15 mouse cellular contexts compared by ENCODE assay signal in genomic region chr1:168324306-168325085, GRCm38 (mm10).
DNase-seq lines count a peak whose midpoint lies in the region; ATAC-seq and TF ChIP-seq lines count a peak whose summit lies in the region.
"Had no signal": no experiment of that assay in that cellular context is flagged by ENCODE, and none has a peak within 500 bp of the region (broad histone marks: within the 10 kb centered on the region; RNA-seq: fewer than 3 reads in every experiment).

No protein-coding gene starts in this region.

- no peak overlapping the region for H3K4me2 ChIP-seq in forebrain, embryonic 14.5 days (ENCODE audit: low read length)
- no peak overlapping the region for H3K4me2 ChIP-seq in forebrain, embryonic 15.5 days (replicated peaks)
- no peak overlapping the region for H3K4me2 ChIP-seq in liver, embryonic 13.5 days
- no peak overlapping the region; the same call in 1 of the 2 replicates for H3K4me2 ChIP-seq in liver, embryonic 11.5 days
- H3K4me2 ChIP-seq in hindbrain, embryonic 16.5 days (ENCODE audit: low read length), result no peak overlapping the region
- no peak overlapping the region for H3K4me2 ChIP-seq in midbrain, postnatal 0 days (ENCODE audit: low read depth, low read length, poor library complexity, severe bottlenecking)

- no peaks in the 10 kb centered on the region for H3K27me3 ChIP-seq in forebrain, embryonic 14.5 days (replicated peaks; ENCODE audit: control insufficient read depth, insufficient read depth, low read length)
- no peaks in the 10 kb centered on the region for H3K27me3 ChIP-seq in forebrain, embryonic 15.5 days
- H3K27me3 ChIP-seq in liver, embryonic 13.5 days, result 0 out of 2 replicates have a peak, but pooled peaks cover 7% of the 10 kb centered on the region
- H3K27me3 ChIP-seq in liver, embryonic 11.5 days (replicated peaks; ENCODE audit: control insufficient read depth, insufficient read depth, low read length), result no peaks in the 10 kb centered on the region
- no peaks in the 10 kb centered on the region for H3K27me3 ChIP-seq in hindbrain, embryonic 16.5 days (replicated peaks; ENCODE audit: control insufficient read depth, insufficient read depth, low read length)
- no peaks in the 10 kb centered on the region for H3K27me3 ChIP-seq in midbrain, postnatal 0 days (ENCODE audit: insufficient read depth, low read length)

- ATAC-seq in forebrain, embryonic 14.5 days, result no peak
- no peak for ATAC-seq in forebrain, embryonic 15.5 days (replicated peaks)
- ATAC-seq in liver, embryonic 13.5 days (ENCODE audit: low read depth), result no peak
- ATAC-seq in liver, embryonic 11.5 days (replicated peaks; ENCODE audit: low FRiP score), result no peak
- no peak for ATAC-seq in hindbrain, embryonic 16.5 days
- no peak for ATAC-seq in midbrain, postnatal 0 days (ENCODE audit: low FRiP score)
- ATAC-seq: activated CD4-positive, CD25-positive, alpha-beta regulatory T cell, adult 4 months; intestine, postnatal 0 days had no signal

- no peak overlapping the region; the same call in 1 of the 2 replicates for H3K27ac ChIP-seq in forebrain, embryonic 14.5 days (ENCODE audit: low read depth, low read length)
- no peak overlapping the region for H3K27ac ChIP-seq in forebrain, embryonic 15.5 days (replicated peaks)
- H3K27ac ChIP-seq in liver, embryonic 13.5 days, result peak overlapping the region; percentile 27; the same call in 1 of the 2 replicates
- no peak overlapping the region for H3K27ac ChIP-seq in liver, embryonic 11.5 days (ENCODE audit: low read depth, low read length)
- peak overlapping the region; percentile 32; the same call in 1 of the 2 replicates for H3K27ac ChIP-seq in hindbrain, embryonic 16.5 days (ENCODE audit: low read depth, low read length)
- peak overlapping the region; percentile 47; the same call in 1 of the 2 replicates for H3K27ac ChIP-seq in midbrain, postnatal 0 days (ENCODE audit: low read depth, low read length)
- H3K27ac ChIP-seq: stomach, postnatal 0 days had no signal

- no peak overlapping the region for H3K4me3 ChIP-seq in forebrain, embryonic 14.5 days (ENCODE audit: low read depth, low read length)
- no peak overlapping the region for H3K4me3 ChIP-seq in forebrain, embryonic 15.5 days
- H3K4me3 ChIP-seq in liver, embryonic 13.5 days (replicated peaks), result no peak overlapping the region
- no peak overlapping the region for H3K4me3 ChIP-seq in liver, embryonic 11.5 days (ENCODE audit: low read depth, low read length)
- H3K4me3 ChIP-seq in hindbrain, embryonic 16.5 days (ENCODE audit: low read length), result no peak overlapping the region
- H3K4me3 ChIP-seq in midbrain, postnatal 0 days (ENCODE audit: low read depth, low read length), result no peak overlapping the region

- DNase-seq in forebrain, embryonic 14.5 days (ENCODE audit: low spot score), result no peak
- DNase-seq in liver, embryonic 13.5 days, result no peak
- DNase-seq in liver, embryonic 11.5 days (ENCODE audit: low spot score), result no peak
- no peak for DNase-seq in midbrain, postnatal 0 days (ENCODE audit: low spot score)
- DNase-seq in adrenal gland, adult 2 months, result no peak
- DNase-seq: cerebellum, postnatal 14 days; gastrocnemius, postnatal 10 days; heart, postnatal 4 days; kidney, postnatal 25 days; thymus, postnatal 25 days had no signal

- H3K36me3 ChIP-seq in forebrain, embryonic 14.5 days (ENCODE audit: control insufficient read depth, insufficient read depth, low read length), result no peaks in the 10 kb centered on the region
- H3K36me3 ChIP-seq in forebrain, embryonic 15.5 days, result no peaks in the 10 kb centered on the region
- no peaks in the 10 kb centered on the region for H3K36me3 ChIP-seq in liver, embryonic 13.5 days
- no peaks in the 10 kb centered on the region for H3K36me3 ChIP-seq in liver, embryonic 11.5 days (ENCODE audit: control insufficient read depth, insufficient read depth, low read length)
- no peaks in the 10 kb centered on the region for H3K36me3 ChIP-seq in hindbrain, embryonic 16.5 days (ENCODE audit: control insufficient read depth, insufficient read depth, low read length)
- no peaks in the 10 kb centered on the region for H3K36me3 ChIP-seq in midbrain, postnatal 0 days (ENCODE audit: insufficient read depth, low read length)

- WGBS in forebrain, embryonic 14.5 days, result 38% methylated on average over 7 of the region's 7 CpGs
- WGBS in forebrain, embryonic 15.5 days, result 29% methylated on average over 7 of the region's 7 CpGs
- 57% methylated on average over 7 of the region's 7 CpGs for WGBS in liver, embryonic 13.5 days (ENCODE audit: insufficient replicate concordance)
- WGBS in liver, embryonic 11.5 days, result 60% methylated on average over 7 of the region's 7 CpGs
- 47% methylated on average over 7 of the region's 7 CpGs for WGBS in hindbrain, embryonic 16.5 days
- 33% methylated on average over 7 of the region's 7 CpGs for WGBS in midbrain, postnatal 0 days

- H3K9me3 ChIP-seq in forebrain, embryonic 14.5 days (replicated peaks; ENCODE audit: control insufficient read depth, low read length), result no peaks in the 10 kb centered on the region
- no peaks in the 10 kb centered on the region for H3K9me3 ChIP-seq in forebrain, embryonic 15.5 days
- no peaks in the 10 kb centered on the region for H3K9me3 ChIP-seq in liver, embryonic 13.5 days (replicated peaks)
- H3K9me3 ChIP-seq in liver, embryonic 11.5 days (ENCODE audit: control insufficient read depth, low read length), result no peaks in the 10 kb centered on the region
- H3K9me3 ChIP-seq in hindbrain, embryonic 16.5 days (ENCODE audit: control insufficient read depth, low read length), result no peaks in the 10 kb centered on the region
- no peaks in the 10 kb centered on the region for H3K9me3 ChIP-seq in midbrain, postnatal 0 days (ENCODE audit: low read length)

- H3K9ac ChIP-seq in forebrain, embryonic 14.5 days (ENCODE audit: low read length), result peak overlapping the region; percentile 13; the same call in 1 of the 2 replicates
- H3K9ac ChIP-seq in forebrain, embryonic 15.5 days (replicated peaks), result no peak overlapping the region
- no peak overlapping the region for H3K9ac ChIP-seq in liver, embryonic 13.5 days
- H3K9ac ChIP-seq in liver, embryonic 11.5 days (ENCODE audit: low read depth, low read length), result no peak overlapping the region
- H3K9ac ChIP-seq in hindbrain, embryonic 16.5 days (ENCODE audit: low read depth, low read length), result no peak overlapping the region
- no peak overlapping the region for H3K9ac ChIP-seq in midbrain, postnatal 0 days (replicated peaks; ENCODE audit: low read length, poor library complexity, severe bottlenecking)

- no peak for TF ChIP-seq CTCF in midbrain, postnatal 0 days (IDR thresholded peaks at IDR 0.05)

- peaks cover 62% of the 10 kb centered on the region for H3K4me1 ChIP-seq in forebrain, embryonic 14.5 days (ENCODE audit: control insufficient read depth, insufficient read depth, low read length)
- H3K4me1 ChIP-seq in forebrain, embryonic 15.5 days, result peaks cover 74% of the 10 kb centered on the region
- H3K4me1 ChIP-seq in liver, embryonic 13.5 days (replicated peaks), result peaks cover 52% of the 10 kb centered on the region
- peaks cover 25% of the 10 kb centered on the region for H3K4me1 ChIP-seq in liver, embryonic 11.5 days (replicated peaks; ENCODE audit: control insufficient read depth, insufficient read depth, low read length)
- peaks cover 38% of the 10 kb centered on the region for H3K4me1 ChIP-seq in hindbrain, embryonic 16.5 days (ENCODE audit: control insufficient read depth, insufficient read depth, low read depth, low read length)
- H3K4me1 ChIP-seq in midbrain, postnatal 0 days (ENCODE audit: insufficient read depth, low read length), result peaks cover 30% of the 10 kb centered on the region; the same call in 1 of the 2 replicates

Comparison
In these comparisons a context has a peak if more than half of its experiments do, and no peak if none do; other contexts are left out.
1. H3K27ac ChIP-seq: peak in liver, embryonic 13.5 days (single experiment), hindbrain, embryonic 16.5 days (single experiment) and midbrain, postnatal 0 days (single experiment); none in forebrain, embryonic 14.5 days (single experiment), forebrain, embryonic 15.5 days (single experiment) and liver, embryonic 11.5 days (single experiment).